Mouse (Mus musculus): ENCODE results near the gene Acat2. TPM values are rescaled to one million over a fixed set of nuclear protein-coding genes. Genes with fewer than 3 reads are reported as not detected.
"Not testable (repeated sequence)": the region's sequence is repeated elsewhere in the genome, so short reads cannot be mapped to it uniquely, and the experiment has no call there.

The Acat2 gene
- polyA plus RNA-seq, 1 experiment from 2014 or later: 352 TPM

DNA sequence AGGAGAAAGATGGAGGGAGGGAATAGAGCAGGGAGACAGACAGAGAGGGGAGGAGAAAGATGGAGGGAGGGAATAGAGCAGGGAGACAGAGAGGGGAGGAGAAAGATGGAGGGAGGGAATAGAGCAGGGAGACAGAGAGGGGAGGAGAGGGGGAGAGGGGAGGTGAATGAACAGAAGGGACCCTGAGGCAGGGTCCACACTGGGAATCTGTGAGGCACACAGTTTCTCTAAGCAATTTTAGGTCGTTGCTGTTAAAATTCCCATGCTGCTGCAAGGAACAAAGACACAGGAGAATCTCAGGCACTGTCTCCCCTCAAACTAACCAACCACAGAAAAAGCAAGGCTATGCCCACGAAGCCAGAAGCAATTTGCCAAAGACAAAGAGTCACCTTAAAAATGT, 61.9 kb downstream of the Acat2 start:
- H3K4me3 ChIP-seq; ATAC-seq (ENCODE audit: low FRiP score); H3K27ac ChIP-seq; H3K27me3 ChIP-seq; H3K4me2 ChIP-seq (replicated peaks); H3K9me3 ChIP-seq (replicated peaks); H3K9ac ChIP-seq; H3K4me1 ChIP-seq: not testable (repeated sequence)
- whole genome bisulfite sequencing: 36% methylated on average over 2 of the region's 2 CpGs
- peaks cover 26% of the 10 kb centered on the region for H3K36me3 ChIP-seq

DNA sequence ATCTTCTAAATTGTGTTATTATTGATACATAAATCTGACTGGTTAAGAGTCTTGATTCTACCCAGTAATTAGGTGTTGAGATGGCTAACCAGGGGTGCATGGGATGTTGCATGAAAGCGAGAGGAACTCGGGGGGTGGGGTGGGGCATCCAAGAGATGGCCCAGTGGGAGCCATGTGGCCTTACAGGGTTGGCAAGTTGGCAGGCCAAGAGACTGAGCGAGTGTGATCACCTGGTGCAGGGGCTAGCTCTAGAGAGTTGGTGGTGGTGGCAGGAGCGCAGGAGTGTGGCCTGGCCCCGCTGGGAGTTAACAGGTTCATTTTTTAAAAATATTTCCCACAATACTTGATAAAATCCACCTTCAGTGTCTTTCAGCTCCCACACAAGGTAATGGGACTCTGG, 62.9 kb downstream of the Acat2 start:
- H3K9me3 ChIP-seq (replicated peaks): no peaks in the 10 kb centered on the region
- H3K36me3 ChIP-seq: peaks cover 26% of the 10 kb centered on the region
- H3K4me2 ChIP-seq (replicated peaks): no peak overlapping the region
- no peaks in the 10 kb centered on the region for H3K4me1 ChIP-seq
- no peak overlapping the region for H3K27ac ChIP-seq
- no peak overlapping the region for H3K9ac ChIP-seq
- H3K27me3 ChIP-seq: no peaks in the 10 kb centered on the region
- 87% methylated on average over 5 of the region's 5 CpGs for WGBS
- no peak overlapping the region for H3K4me3 ChIP-seq
- ATAC-seq (ENCODE audit: low FRiP score): no peak

Other genes with a start within 250 kb of the Acat2 start
- 27.5 and 30.4 TPM in 2 replicates for gene Igf2r, start 191.1 kb downstream of the Acat2 start, polyA plus RNA-seq (2016; fragmentation: Nextera tagmentation; extraction: Ambion mirVana)
- gene Mas1, start 92.6 kb downstream of the Acat2 start, polyA plus RNA-seq (2016; fragmentation: Nextera tagmentation; extraction: Ambion mirVana): 0.27 and 0.41 TPM in 2 replicates
- gene Mrgprh, start 84.7 kb downstream of the Acat2 start, polyA plus RNA-seq (2016; fragmentation: Nextera tagmentation; extraction: Ambion mirVana): 0.12 TPM in 1 of 2 replicates, not detected in the other
- 1.5 TPM in 2 replicates for gene Pnldc1, start 50.5 kb downstream of the Acat2 start, polyA plus RNA-seq (2016; fragmentation: Nextera tagmentation; extraction: Ambion mirVana)
- gene Tcp1, start 45.0 kb downstream of the Acat2 start, polyA plus RNA-seq (2016; fragmentation: Nextera tagmentation; extraction: Ambion mirVana): 432 and 477 TPM in 2 replicates
- 136 and 148 TPM in 2 replicates for gene Mrpl18, start 44.4 kb downstream of the Acat2 start, polyA plus RNA-seq (2016; fragmentation: Nextera tagmentation; extraction: Ambion mirVana)
- 1.1 and 1.3 TPM in 2 replicates for gene Acat3, start 20.1 kb downstream of the Acat2 start, polyA plus RNA-seq (2016; fragmentation: Nextera tagmentation; extraction: Ambion mirVana)
- 111 and 122 TPM in 2 replicates for gene Wtap, start 33.4 kb upstream of the Acat2 start, polyA plus RNA-seq (2016; fragmentation: Nextera tagmentation; extraction: Ambion mirVana)
- gene Sod2, start 46.1 kb upstream of the Acat2 start, polyA plus RNA-seq (2016; fragmentation: Nextera tagmentation; extraction: Ambion mirVana): 102 and 108 TPM in 2 replicates
- not detected in 2 replicates for gene Gpr31b, start 91.5 kb upstream of the Acat2 start, polyA plus RNA-seq (2016; fragmentation: Nextera tagmentation; extraction: Ambion mirVana)
- gene Tcp10b, start 100.4 kb upstream of the Acat2 start, polyA plus RNA-seq (2016; fragmentation: Nextera tagmentation; extraction: Ambion mirVana): 0.26 TPM in 1 of 2 replicates, not detected in the other
- not detected in 2 replicates for gene Unc93a, start 171.1 kb upstream of the Acat2 start, polyA plus RNA-seq (2016; fragmentation: Nextera tagmentation; extraction: Ambion mirVana)

Measured in hindbrain, embryonic 12.5 days (tissue).